ENCODE assay signal across 31 mouse cellular contexts in genomic region chr11:62045964-62046363, GRCm38 (mm10).
"Had no signal": no experiment of that assay in that cellular context is flagged by ENCODE, and none has a peak within 500 bp of the region (broad histone marks: within the 10 kb centered on the region; RNA-seq: fewer than 3 reads in every experiment).

No protein-coding gene starts in this region.

- DNase-seq: left cerebral cortex, postnatal 4 days; liver; liver, embryonic 13.5 days; liver, postnatal 0 days; lung, adult 18-20 months; lung, adult 2 months; lung, embryonic 14.5 days; lung, postnatal 10 days; lung, postnatal 14 days; lung, postnatal 36 days; lung, postnatal 4 days; midbrain, embryonic 14.5 days had no signal

- H3K27ac ChIP-seq: limb, embryonic 12.5 days; limb, embryonic 13.5 days; limb, embryonic 15.5 days; liver, embryonic 12.5 days; liver, embryonic 13.5 days; liver, embryonic 14.5 days; liver, embryonic 15.5 days; lung, embryonic 15.5 days; macrophage; midbrain, embryonic 10.5 days; midbrain, embryonic 12.5 days; midbrain, embryonic 13.5 days; midbrain, embryonic 15.5 days; neural tube, embryonic 12.5 days had no signal

- ATAC-seq: liver, embryonic 12.5 days; liver, postnatal 0 days; lung, postnatal 0 days; midbrain, embryonic 13.5 days; midbrain, embryonic 15.5 days; midbrain, embryonic 16.5 days had no signal

- H3K4me1 ChIP-seq: limb, embryonic 12.5 days; limb, embryonic 13.5 days; limb, embryonic 15.5 days; liver, embryonic 15.5 days; lung, embryonic 15.5 days; midbrain, embryonic 12.5 days; midbrain, embryonic 13.5 days; midbrain, embryonic 15.5 days; neural tube, embryonic 12.5 days had no signal

- H3K9me3 ChIP-seq: limb, embryonic 12.5 days; limb, embryonic 13.5 days; limb, embryonic 15.5 days; liver, embryonic 12.5 days; liver, embryonic 13.5 days; liver, embryonic 15.5 days; lung, embryonic 15.5 days; megakaryocyte, embryonic 14.5 days; midbrain, embryonic 10.5 days; midbrain, embryonic 12.5 days; midbrain, embryonic 13.5 days; midbrain, embryonic 15.5 days; neural tube, embryonic 12.5 days had no signal

- H3K36me3 ChIP-seq: limb, embryonic 12.5 days; limb, embryonic 13.5 days; limb, embryonic 15.5 days; lung, embryonic 15.5 days; midbrain, embryonic 10.5 days; midbrain, embryonic 12.5 days; midbrain, embryonic 13.5 days; midbrain, embryonic 15.5 days; neural tube, embryonic 12.5 days had no signal

- H3K4me2 ChIP-seq: limb, embryonic 12.5 days; limb, embryonic 13.5 days; limb, embryonic 15.5 days; liver, embryonic 11.5 days; liver, embryonic 12.5 days; liver, embryonic 13.5 days; liver, embryonic 15.5 days; lung, embryonic 14.5 days; lung, embryonic 15.5 days; midbrain, embryonic 11.5 days; midbrain, embryonic 12.5 days; midbrain, embryonic 13.5 days; midbrain, embryonic 15.5 days; neural tube, embryonic 12.5 days had no signal

- H3K27me3 ChIP-seq: limb, embryonic 12.5 days; limb, embryonic 13.5 days; limb, embryonic 15.5 days; liver, embryonic 12.5 days; liver, embryonic 13.5 days; liver, embryonic 15.5 days; lung, embryonic 15.5 days; megakaryocyte, embryonic 14.5 days; midbrain, embryonic 15.5 days; neural tube, embryonic 12.5 days had no signal

- H3K9ac ChIP-seq: limb, embryonic 12.5 days; limb, embryonic 13.5 days; limb, embryonic 15.5 days; liver, embryonic 12.5 days; liver, embryonic 13.5 days; liver, embryonic 14.5 days; liver, embryonic 15.5 days; liver, postnatal 0 days; lung, embryonic 14.5 days; lung, embryonic 15.5 days; midbrain, embryonic 12.5 days; midbrain, embryonic 13.5 days; midbrain, embryonic 15.5 days; neural tube, embryonic 12.5 days had no signal

- H3K4me3 ChIP-seq: limb, embryonic 12.5 days; limb, embryonic 13.5 days; limb, embryonic 15.5 days; liver, embryonic 12.5 days; liver, embryonic 13.5 days; liver, embryonic 15.5 days; lung, embryonic 15.5 days; megakaryocyte, embryonic 14.5 days; midbrain, embryonic 10.5 days; midbrain, embryonic 12.5 days; midbrain, embryonic 13.5 days; midbrain, embryonic 15.5 days; myocyte; neural tube, embryonic 12.5 days had no signal
